ENCODE assay signal across 18 mouse cellular contexts in the genomic region with DNA sequence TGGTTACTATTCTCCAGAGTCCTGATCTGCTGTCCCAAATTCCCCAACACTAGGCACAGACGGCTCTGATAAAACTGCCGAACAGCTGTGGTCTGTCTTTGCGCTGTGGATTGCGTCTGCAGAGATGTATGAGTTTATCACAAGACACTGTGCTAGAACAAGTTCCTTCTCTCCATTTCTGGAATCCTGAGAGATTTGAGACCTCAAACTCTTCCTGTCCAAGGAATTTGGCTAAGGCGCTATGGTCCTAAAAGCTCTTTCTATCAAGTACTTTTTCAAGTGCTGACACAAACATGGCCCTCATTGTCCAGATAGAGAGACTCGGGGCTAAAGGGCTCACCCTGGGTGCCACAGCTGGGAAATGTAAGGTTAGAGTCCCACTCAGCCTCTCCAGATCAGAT.
A peak's percentile ranks its signal among the peaks of the same experiment; 100 is the strongest.
DNase-seq lines count a peak whose midpoint lies in the region; ATAC-seq and TF ChIP-seq lines count a peak whose summit lies in the region.
"Had no signal": no experiment of that assay in that cellular context is flagged by ENCODE, and none has a peak within 500 bp of the region (broad histone marks: within the 10 kb centered on the region; RNA-seq: fewer than 3 reads in every experiment).

No protein-coding gene starts in this region.

- peaks cover 88% of the 10 kb centered on the region for H3K27me3 ChIP-seq in heart, embryonic 10.5 days (ENCODE audit: insufficient read depth, poor library complexity, severe bottlenecking)
- H3K27me3 ChIP-seq in lung, embryonic 16.5 days (ENCODE audit: control insufficient read depth, insufficient read depth, low read depth, low read length), result peaks cover 10% of the 10 kb centered on the region
- H3K27me3 ChIP-seq in hindbrain, embryonic 11.5 days (ENCODE audit: control insufficient read depth, insufficient read depth, low read length), result no peaks in the 10 kb centered on the region; the same call in 1 of the 2 replicates
- no peaks in the 10 kb centered on the region; the same call in 1 of the 2 replicates for H3K27me3 ChIP-seq in midbrain, embryonic 16.5 days (ENCODE audit: control insufficient read depth, insufficient read depth, low read depth, low read length)
- H3K27me3 ChIP-seq in cerebellum, adult 2 months (ENCODE audit: control insufficient read depth, insufficient read depth, low read length), result peaks cover 2% of the 10 kb centered on the region; the same call in 1 of the 2 replicates

- H3K9ac ChIP-seq in lung, embryonic 16.5 days (ENCODE audit: low read length), result no peak overlapping the region
- H3K9ac ChIP-seq in hindbrain, embryonic 11.5 days (ENCODE audit: low read depth, low read length), result no peak overlapping the region
- no peak overlapping the region for H3K9ac ChIP-seq in midbrain, embryonic 16.5 days (ENCODE audit: low read depth, low read length)
- H3K9ac ChIP-seq: hindbrain, embryonic 12.5 days; liver, embryonic 15.5 days; stomach, embryonic 15.5 days had no signal

- 34% methylated on average over 6 of the region's 6 CpGs for WGBS in heart, embryonic 10.5 days
- 25% methylated on average over 6 of the region's 6 CpGs for WGBS in lung, embryonic 16.5 days
- 79% methylated on average over 6 of the region's 6 CpGs for WGBS in hindbrain, embryonic 11.5 days
- 81% methylated on average over 6 of the region's 6 CpGs for WGBS in midbrain, embryonic 16.5 days
- 90% methylated on average over 6 of the region's 6 CpGs for WGBS in cerebellum, adult 2 months

- no peak overlapping the region for H3K27ac ChIP-seq in heart, embryonic 10.5 days
- 0 out of 2 replicates have a peak overlapping the region, but pooled peaks have one; percentile 21 for H3K27ac ChIP-seq in lung, embryonic 16.5 days (ENCODE audit: low read length)
- H3K27ac ChIP-seq in hindbrain, embryonic 11.5 days (ENCODE audit: low read depth, low read length), result no peak overlapping the region
- no peak overlapping the region for H3K27ac ChIP-seq in midbrain, embryonic 16.5 days (ENCODE audit: low read length)
- no peak overlapping the region for H3K27ac ChIP-seq in cerebellum, adult 2 months (ENCODE audit: insufficient read depth, low read length)
- H3K27ac ChIP-seq: hindbrain, embryonic 12.5 days; layer of hippocampus, adult 2 months; liver, embryonic 15.5 days; stomach, embryonic 15.5 days had no signal

- peaks cover 15% of the 10 kb centered on the region for H3K4me1 ChIP-seq in heart, embryonic 10.5 days
- H3K4me1 ChIP-seq in lung, embryonic 16.5 days (replicated peaks; ENCODE audit: control insufficient read depth, insufficient read depth, low read length), result peaks cover 15% of the 10 kb centered on the region
- peaks cover 4% of the 10 kb centered on the region; the same call in 1 of the 2 replicates for H3K4me1 ChIP-seq in hindbrain, embryonic 11.5 days (replicated peaks; ENCODE audit: control insufficient read depth, insufficient read depth, low read length)
- H3K4me1 ChIP-seq in midbrain, embryonic 16.5 days (ENCODE audit: control insufficient read depth, insufficient read depth, low read length), result no peaks in the 10 kb centered on the region; the same call in 1 of the 2 replicates
- H3K4me1 ChIP-seq in cerebellum, adult 2 months (ENCODE audit: control insufficient read depth, insufficient read depth, low read length), result no peaks in the 10 kb centered on the region; the same call in 1 of the 2 replicates
- H3K4me1 ChIP-seq: liver, embryonic 15.5 days; stomach, embryonic 15.5 days had no signal

- TF ChIP-seq CTCF in cerebellum, adult 2 months (IDR thresholded peaks at IDR 0.05; ENCODE audit: borderline replicate concordance, insufficient read depth, low read depth, low read length), result no peak

- no peaks in the 10 kb centered on the region for H3K36me3 ChIP-seq in heart, embryonic 10.5 days
- no peaks in the 10 kb centered on the region for H3K36me3 ChIP-seq in lung, embryonic 16.5 days (ENCODE audit: control insufficient read depth, insufficient read depth, low read length)
- H3K36me3 ChIP-seq in hindbrain, embryonic 11.5 days (ENCODE audit: control insufficient read depth, insufficient read depth, low read length), result no peaks in the 10 kb centered on the region
- no peaks in the 10 kb centered on the region for H3K36me3 ChIP-seq in midbrain, embryonic 16.5 days (ENCODE audit: control insufficient read depth, insufficient read depth, low read length)
- H3K36me3 ChIP-seq: G1E; hindbrain, embryonic 12.5 days; liver, embryonic 15.5 days; stomach, embryonic 15.5 days had no signal

- no peaks in the 10 kb centered on the region for H3K9me3 ChIP-seq in heart, embryonic 10.5 days
- no peaks in the 10 kb centered on the region for H3K9me3 ChIP-seq in lung, embryonic 16.5 days (ENCODE audit: control insufficient read depth, low read length)
- H3K9me3 ChIP-seq in hindbrain, embryonic 11.5 days (ENCODE audit: control insufficient read depth, low read length), result no peaks in the 10 kb centered on the region
- no peaks in the 10 kb centered on the region for H3K9me3 ChIP-seq in midbrain, embryonic 16.5 days (replicated peaks; ENCODE audit: control insufficient read depth, low read length, poor library complexity, severe bottlenecking)
- H3K9me3 ChIP-seq: G1E; hindbrain, embryonic 12.5 days; liver, embryonic 15.5 days; stomach, embryonic 15.5 days had no signal

- DNase-seq in heart, adult 11 months, result peak; percentile 99
- no peak for DNase-seq in heart, embryonic 10.5 days (ENCODE audit: low spot score)
- peak; percentile 81 to 86 for DNase-seq in heart, adult 9 months (ENCODE audit: low spot score in 2 of 2)
- DNase-seq in kidney, adult 8-10 months, result peak; percentile 22 to 45
- DNase-seq in hindbrain, embryonic 11.5 days (ENCODE audit: low spot score), result no peak
- DNase-seq in cerebellum, adult 2 months, result no peak
- DNase-seq: B cell, adult 2 months; cerebellum, adult 11 months; right cerebral cortex, postnatal 25 days; thymus, postnatal 36 days had no signal

- no peak overlapping the region for H3K4me2 ChIP-seq in lung, embryonic 16.5 days (ENCODE audit: low read depth, low read length)
- H3K4me2 ChIP-seq in hindbrain, embryonic 11.5 days (replicated peaks; ENCODE audit: low read depth, low read length), result no peak overlapping the region
- no peak overlapping the region for H3K4me2 ChIP-seq in midbrain, embryonic 16.5 days (ENCODE audit: low read length)
- H3K4me2 ChIP-seq: hindbrain, embryonic 12.5 days; liver, embryonic 15.5 days; midbrain, embryonic 11.5 days; stomach, embryonic 15.5 days had no signal

- ATAC-seq in lung, embryonic 16.5 days (ENCODE audit: low read depth), result peak; percentile 95
- no peak for ATAC-seq in hindbrain, embryonic 11.5 days (ENCODE audit: low FRiP score)
- no peak for ATAC-seq in midbrain, embryonic 16.5 days

- H3K4me3 ChIP-seq in heart, embryonic 10.5 days, result no peak overlapping the region
- no peak overlapping the region for H3K4me3 ChIP-seq in lung, embryonic 16.5 days (ENCODE audit: low read length)
- no peak overlapping the region for H3K4me3 ChIP-seq in hindbrain, embryonic 11.5 days (ENCODE audit: low read depth, low read length)
- no peak overlapping the region for H3K4me3 ChIP-seq in midbrain, embryonic 16.5 days (ENCODE audit: low read depth, low read length)
- H3K4me3 ChIP-seq in cerebellum, adult 2 months (replicated peaks; ENCODE audit: insufficient read depth, low read depth, low read length), result no peak overlapping the region
- H3K4me3 ChIP-seq: hindbrain, embryonic 12.5 days; layer of hippocampus, adult 2 months; liver, embryonic 15.5 days; stomach, embryonic 15.5 days had no signal

- TF ChIP-seq POLR2A in cerebellum, adult 2 months (IDR thresholded peaks at IDR 0.05; ENCODE audit: borderline replicate concordance, insufficient read depth, low read length), result no peak

Comparison
In these comparisons a context has a peak if more than half of its experiments do, and no peak if none do; other contexts are left out.
1. DNase-seq: peak in heart, adult 11 months (single experiment), heart, adult 9 months (2 of 2) and kidney, adult 8-10 months (2 of 2); none in heart, embryonic 10.5 days (single experiment), hindbrain, embryonic 11.5 days (single experiment) and cerebellum, adult 2 months (0 of 2).